Mouse (Mus musculus): ENCODE results near the gene Gap43.

DNA sequence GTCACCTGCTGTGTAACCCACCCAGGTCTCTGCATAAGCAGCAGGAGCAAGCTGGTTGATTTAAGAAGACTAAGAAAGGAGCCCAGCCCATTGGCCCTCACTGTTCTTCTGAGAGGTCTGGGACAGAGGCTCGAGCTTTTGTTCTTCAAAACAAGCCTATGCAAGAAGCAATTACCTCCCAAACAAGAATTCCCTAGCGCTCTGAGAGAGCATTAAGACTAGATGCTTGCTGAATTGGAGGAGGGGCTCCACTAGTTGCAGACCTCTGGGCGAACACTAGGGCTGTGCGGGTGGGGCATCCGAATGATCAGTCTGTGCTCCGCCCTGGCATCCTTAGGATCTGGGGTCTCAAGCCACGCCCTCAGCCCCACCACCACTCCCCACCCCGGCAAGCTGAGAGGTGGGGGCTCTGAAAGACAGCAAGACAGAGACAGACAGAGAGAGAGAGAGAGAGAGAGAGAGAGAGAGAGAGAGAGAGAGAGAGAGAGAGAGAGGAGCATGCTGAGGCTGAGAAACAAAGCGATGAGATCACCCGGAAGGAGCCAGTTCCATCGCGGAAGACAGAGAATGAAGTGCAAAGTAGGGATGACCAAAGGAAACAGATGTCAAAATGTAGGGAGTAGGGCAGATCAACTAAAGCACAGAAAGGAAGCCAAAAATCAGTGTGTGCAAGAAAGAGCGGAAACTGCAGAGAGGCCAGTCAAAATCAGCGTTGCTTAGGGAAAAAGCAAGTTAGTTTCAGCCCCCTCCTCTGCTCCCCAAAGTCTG is 34.3 kb downstream of the Gap43 start:
- TF ChIP-seq CTCF (IDR thresholded peaks at IDR 0.05; ENCODE audit: low read depth, low read length) (no peak), POLR2A (IDR thresholded peaks at IDR 0.05; ENCODE audit: borderline replicate concordance, low read depth, low read length) (no peak)

Measured in bone marrow macrophage, adult 2 months (primary cell).